Mouse (Mus musculus): Measurements from ENCODE around the gene Tmem38b. TPM values are rescaled to one million over a fixed set of nuclear protein-coding genes. Genes with fewer than 3 reads are reported as not detected.
A peak's percentile ranks its signal among the peaks of the same experiment; 100 is the strongest.

The Tmem38b gene
- polyA plus RNA-seq, 1 experiment: 9.2 TPM

DNA sequence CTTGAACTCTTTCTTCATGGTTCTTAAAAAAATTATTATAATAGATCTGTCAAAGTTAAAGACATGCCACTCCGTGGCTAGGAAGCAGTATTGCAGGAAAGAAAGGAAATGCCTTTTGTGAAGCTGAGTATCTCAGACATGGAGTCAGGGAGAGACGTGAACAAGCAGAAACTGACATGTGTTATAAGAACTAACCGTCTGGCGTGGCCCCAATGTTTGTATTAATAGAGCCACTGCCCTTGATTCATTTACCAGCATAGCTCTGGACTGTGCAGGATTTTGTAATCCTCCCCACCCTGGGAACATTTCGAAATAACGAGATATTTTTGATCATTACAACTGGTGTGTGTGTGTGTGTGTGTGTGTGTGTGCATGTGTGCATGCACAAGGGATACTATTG is 2.1 kb upstream of the Tmem38b start:
- H3K4me1 ChIP-seq (ENCODE audit: control insufficient read depth, insufficient read depth, low read length): no peaks in the 10 kb centered on the region
- H3K4me3 ChIP-seq (replicated peaks; ENCODE audit: insufficient read depth, low read depth, low read length): no peak overlapping the region
- no peak overlapping the region for H3K27ac ChIP-seq (ENCODE audit: insufficient read depth, low read length)
- 53% methylated on average over 6 of the region's 6 CpGs for WGBS
- DNase-seq: no peak
- no peaks in the 10 kb centered on the region for H3K27me3 ChIP-seq (ENCODE audit: control insufficient read depth, insufficient read depth, low read length)
- TF ChIP-seq POLR2A (IDR thresholded peaks at IDR 0.05; ENCODE audit: borderline replicate concordance, insufficient read depth, low read length) (no peak), CTCF (IDR thresholded peaks at IDR 0.05; ENCODE audit: borderline replicate concordance, insufficient read depth, low read depth, low read length) (no peak)

DNA sequence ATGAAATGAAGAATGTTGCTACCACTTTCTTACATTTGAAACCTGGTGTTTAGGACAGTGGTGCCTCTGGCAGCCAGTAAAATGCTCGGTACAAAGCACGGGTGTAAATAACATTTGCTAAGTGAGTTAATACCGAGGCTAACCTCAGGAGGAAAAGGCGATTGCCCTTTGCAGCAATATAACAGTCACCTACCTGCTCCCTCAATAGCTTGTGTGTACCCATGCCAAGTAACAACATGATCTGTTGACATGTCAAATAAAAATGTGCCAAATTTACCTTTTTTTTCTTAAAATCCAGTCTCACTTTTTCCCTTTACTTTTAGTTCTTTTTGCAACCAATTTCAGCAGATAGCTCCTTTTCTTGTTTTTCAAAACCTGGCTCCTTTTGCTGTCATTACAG is 1.0 kb upstream of the Tmem38b start:
- no peak for DNase-seq
- H3K4me1 ChIP-seq (ENCODE audit: control insufficient read depth, insufficient read depth, low read length): no peaks in the 10 kb centered on the region
- WGBS: 70% methylated on average over 4 of the region's 4 CpGs
- TF ChIP-seq CTCF (IDR thresholded peaks at IDR 0.05; ENCODE audit: borderline replicate concordance, insufficient read depth, low read depth, low read length): no peak
- TF ChIP-seq POLR2A (IDR thresholded peaks at IDR 0.05; ENCODE audit: borderline replicate concordance, insufficient read depth, low read length): no peak
- H3K4me3 ChIP-seq (replicated peaks; ENCODE audit: insufficient read depth, low read depth, low read length): no peak overlapping the region
- H3K27me3 ChIP-seq (ENCODE audit: control insufficient read depth, insufficient read depth, low read length): no peaks in the 10 kb centered on the region
- no peak overlapping the region for H3K27ac ChIP-seq (ENCODE audit: insufficient read depth, low read length)

DNA sequence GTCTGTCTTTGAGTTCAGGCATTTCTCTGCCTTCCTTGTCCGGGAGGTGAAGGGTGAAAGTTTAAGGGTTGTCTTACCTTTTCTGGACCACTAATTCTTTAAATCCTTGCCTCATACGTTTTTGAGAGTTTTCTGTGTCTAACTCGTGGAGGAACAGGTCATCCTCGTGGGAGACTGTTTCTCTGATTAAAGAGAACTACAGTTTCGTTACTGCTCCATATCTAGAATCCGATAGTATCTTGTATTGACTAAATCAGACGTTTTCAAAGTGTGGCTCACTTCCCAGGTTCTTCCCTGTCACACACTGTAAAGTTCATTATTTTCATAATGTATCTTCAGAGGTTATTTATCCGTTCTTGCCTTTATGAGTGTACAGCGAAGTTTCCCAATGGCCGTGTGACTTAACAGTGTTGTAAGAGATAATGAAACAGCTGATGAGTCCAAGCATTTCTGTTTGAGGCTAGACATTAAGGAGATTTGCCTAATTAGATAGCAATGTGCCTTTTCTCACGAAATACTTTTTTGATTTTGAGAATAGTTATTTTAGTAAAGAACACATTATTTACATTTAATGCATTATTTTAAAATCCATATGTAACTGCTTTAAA is 900 bp downstream of the Tmem38b start:
- Histone ChIP-seq H3K27me3 (ENCODE audit: control insufficient read depth, insufficient read depth, low read length) (no peaks in the 10 kb centered on the region), H3K4me1 (ENCODE audit: control insufficient read depth, insufficient read depth, low read length) (no peaks in the 10 kb centered on the region), H3K4me3 (replicated peaks; ENCODE audit: insufficient read depth, low read depth, low read length) (peak overlapping the region; percentile 99), H3K27ac (ENCODE audit: insufficient read depth, low read length) (no peak overlapping the region)
- 9% methylated on average over 11 of the region's 11 CpGs for WGBS
- TF ChIP-seq CTCF (IDR thresholded peaks at IDR 0.05; ENCODE audit: borderline replicate concordance, insufficient read depth, low read depth, low read length) (no peak), POLR2A (IDR thresholded peaks at IDR 0.05; ENCODE audit: borderline replicate concordance, insufficient read depth, low read length) (no peak)
- DNase-seq: no peak

DNA sequence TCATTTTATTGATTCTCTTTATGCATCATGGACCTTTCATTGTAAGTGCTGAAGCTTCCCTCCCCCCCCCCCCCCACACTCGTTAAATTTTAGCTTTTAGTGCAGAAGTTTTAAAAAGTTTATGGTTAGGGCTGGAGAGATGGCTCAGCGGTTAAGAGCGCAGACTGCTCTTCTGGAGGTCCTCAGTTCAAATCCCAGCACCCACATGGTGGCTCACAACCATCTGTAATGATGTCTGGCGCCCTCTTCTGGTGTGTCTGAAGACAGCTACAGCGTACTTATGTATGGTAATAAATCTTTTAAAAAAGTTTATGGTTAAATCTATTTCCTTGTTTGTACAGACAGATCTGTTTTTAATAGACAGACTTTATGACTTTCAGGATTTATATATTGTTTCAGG is 2.0 kb downstream of the Tmem38b start:
- Histone ChIP-seq H3K4me1 (ENCODE audit: control insufficient read depth, insufficient read depth, low read length) (no peaks in the 10 kb centered on the region), H3K4me3 (replicated peaks; ENCODE audit: insufficient read depth, low read depth, low read length) (no peak overlapping the region), H3K27me3 (ENCODE audit: control insufficient read depth, insufficient read depth, low read length) (no peaks in the 10 kb centered on the region), H3K27ac (ENCODE audit: insufficient read depth, low read length) (no peak overlapping the region)
- no peak for DNase-seq
- TF ChIP-seq CTCF (IDR thresholded peaks at IDR 0.05; ENCODE audit: borderline replicate concordance, insufficient read depth, low read depth, low read length) (no peak), POLR2A (IDR thresholded peaks at IDR 0.05; ENCODE audit: borderline replicate concordance, insufficient read depth, low read length) (no peak)
- 86% methylated on average over 5 of the region's 5 CpGs for WGBS

DNA sequence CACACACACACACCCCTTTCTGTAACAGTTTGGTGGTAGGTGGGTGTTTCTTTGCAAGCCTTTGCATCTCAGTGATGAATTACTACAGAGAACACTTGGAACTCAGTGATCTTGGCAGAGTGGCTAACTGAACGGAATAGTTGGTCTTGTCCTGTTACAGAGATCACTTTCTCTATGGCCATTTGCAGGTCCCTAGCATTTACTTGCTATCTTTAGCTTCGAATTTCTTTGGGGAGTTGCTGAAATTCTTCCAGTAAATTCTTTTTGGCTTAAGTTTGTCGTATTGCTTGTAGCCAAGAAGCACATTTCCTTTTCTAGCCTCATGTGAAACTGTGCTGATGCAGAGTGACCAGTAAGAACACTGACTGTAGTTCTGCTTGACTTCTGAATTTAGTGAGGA is 3.1 kb downstream of the Tmem38b start:
- Histone ChIP-seq H3K27me3 (ENCODE audit: control insufficient read depth, insufficient read depth, low read length) (no peaks in the 10 kb centered on the region), H3K4me3 (replicated peaks; ENCODE audit: insufficient read depth, low read depth, low read length) (no peak overlapping the region), H3K27ac (ENCODE audit: insufficient read depth, low read length) (no peak overlapping the region), H3K4me1 (ENCODE audit: control insufficient read depth, insufficient read depth, low read length) (no peaks in the 10 kb centered on the region)
- WGBS: 73% methylated on average over 3 of the region's 3 CpGs
- TF ChIP-seq CTCF (IDR thresholded peaks at IDR 0.05; ENCODE audit: borderline replicate concordance, insufficient read depth, low read depth, low read length) (no peak), POLR2A (IDR thresholded peaks at IDR 0.05; ENCODE audit: borderline replicate concordance, insufficient read depth, low read length) (no peak)
- no peak for DNase-seq

DNA sequence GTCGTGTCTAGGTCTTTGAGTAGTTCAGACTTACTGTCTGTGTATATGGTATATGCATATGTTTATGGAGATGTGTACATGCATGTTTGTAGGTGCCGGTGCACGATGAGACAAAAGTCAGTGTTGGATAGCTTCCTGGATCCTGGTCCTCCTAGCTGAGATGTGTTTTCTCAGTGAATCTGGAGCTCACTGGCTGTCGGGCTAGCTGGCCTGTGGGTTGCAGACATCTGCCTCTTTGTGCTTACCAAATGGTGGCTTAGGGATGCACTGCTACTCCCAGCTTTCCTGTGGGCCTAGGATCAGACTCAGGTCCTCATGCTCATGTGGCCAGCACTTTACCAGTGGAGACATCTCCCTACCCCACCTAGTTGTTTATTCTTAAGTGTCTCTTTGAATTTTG is 4.2 kb downstream of the Tmem38b start:
- Histone ChIP-seq H3K27ac (ENCODE audit: insufficient read depth, low read length) (no peak overlapping the region), H3K27me3 (ENCODE audit: control insufficient read depth, insufficient read depth, low read length) (no peaks in the 10 kb centered on the region), H3K4me1 (ENCODE audit: control insufficient read depth, insufficient read depth, low read length) (no peaks in the 10 kb centered on the region), H3K4me3 (replicated peaks; ENCODE audit: insufficient read depth, low read depth, low read length) (no peak overlapping the region)
- TF ChIP-seq POLR2A (IDR thresholded peaks at IDR 0.05; ENCODE audit: borderline replicate concordance, insufficient read depth, low read length) (no peak), CTCF (IDR thresholded peaks at IDR 0.05; ENCODE audit: borderline replicate concordance, insufficient read depth, low read depth, low read length) (no peak)
- no peak for DNase-seq
- 77% methylated on average over 4 of the region's 4 CpGs for WGBS

DNA sequence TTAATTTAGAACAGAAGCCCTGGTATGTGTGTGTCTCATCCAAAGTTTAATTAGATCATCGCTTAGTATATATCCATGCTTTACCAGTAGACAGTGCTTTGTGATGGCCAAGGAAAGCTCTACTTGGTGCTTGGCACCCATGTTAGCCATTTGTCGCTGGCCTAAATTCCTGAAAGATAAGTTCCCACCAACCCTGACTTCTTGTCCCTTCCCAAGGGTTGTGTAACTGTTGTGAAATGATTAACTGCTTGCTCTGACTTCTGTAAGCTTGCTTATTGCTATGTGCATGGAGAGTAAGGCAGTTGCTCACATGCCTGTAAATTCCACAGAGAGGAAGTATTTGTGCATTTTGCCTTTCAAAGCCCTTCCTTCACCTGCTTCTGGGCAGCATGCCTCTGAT is 4.7 kb downstream of the Tmem38b start:
- H3K4me1 ChIP-seq (ENCODE audit: control insufficient read depth, insufficient read depth, low read length): no peaks in the 10 kb centered on the region
- no peak overlapping the region for H3K4me3 ChIP-seq (replicated peaks; ENCODE audit: insufficient read depth, low read depth, low read length)
- WGBS: 96% methylated on average over 2 of the region's 2 CpGs
- TF ChIP-seq POLR2A (IDR thresholded peaks at IDR 0.05; ENCODE audit: borderline replicate concordance, insufficient read depth, low read length) (no peak), CTCF (IDR thresholded peaks at IDR 0.05; ENCODE audit: borderline replicate concordance, insufficient read depth, low read depth, low read length) (no peak)
- no peaks in the 10 kb centered on the region for H3K27me3 ChIP-seq (ENCODE audit: control insufficient read depth, insufficient read depth, low read length)
- no peak overlapping the region for H3K27ac ChIP-seq (ENCODE audit: insufficient read depth, low read length)
- no peak for DNase-seq

DNA sequence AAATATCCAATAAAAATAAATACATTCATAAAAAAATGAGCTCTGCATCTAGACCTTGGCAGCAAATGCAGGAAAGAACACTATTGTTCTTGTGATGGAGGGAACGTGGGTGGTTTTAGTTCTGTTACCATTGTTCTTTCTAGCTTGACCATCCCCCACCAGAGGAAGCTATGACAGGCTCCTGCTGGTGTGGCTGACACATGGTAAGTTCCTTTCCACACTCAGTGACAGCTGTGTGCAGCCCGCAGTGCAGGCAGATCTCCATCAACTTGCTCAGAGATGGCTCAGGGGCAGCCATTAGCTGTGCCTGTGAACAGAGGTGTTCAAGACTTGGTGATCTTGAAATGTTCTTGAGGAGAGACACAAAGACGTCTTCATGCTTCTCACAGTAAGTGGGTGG is 6.5 kb downstream of the Tmem38b start:
- Histone ChIP-seq H3K4me1 (ENCODE audit: control insufficient read depth, insufficient read depth, low read length) (no peaks in the 10 kb centered on the region), H3K27ac (ENCODE audit: insufficient read depth, low read length) (no peak overlapping the region), H3K27me3 (ENCODE audit: control insufficient read depth, insufficient read depth, low read length) (no peaks in the 10 kb centered on the region), H3K4me3 (replicated peaks; ENCODE audit: insufficient read depth, low read depth, low read length) (no peak overlapping the region)
- no peak for DNase-seq
- WGBS: 41% methylated on average over 3 of the region's 3 CpGs
- TF ChIP-seq POLR2A (IDR thresholded peaks at IDR 0.05; ENCODE audit: borderline replicate concordance, insufficient read depth, low read length) (no peak), CTCF (IDR thresholded peaks at IDR 0.05; ENCODE audit: borderline replicate concordance, insufficient read depth, low read depth, low read length) (no peak)
